Mouse (Mus musculus): ENCODE measurements at regions not wholly inside any gene's neighbourhood (a gene's known extent, or its start where the extent isn't known, plus 50 kb on each side); places are given as distances from the start of the nearest gene placed in this dataset.
"Not testable (repeated sequence)": the region's sequence is repeated elsewhere in the genome, so short reads cannot be mapped to it uniquely, and the experiment has no call there.

DNA sequence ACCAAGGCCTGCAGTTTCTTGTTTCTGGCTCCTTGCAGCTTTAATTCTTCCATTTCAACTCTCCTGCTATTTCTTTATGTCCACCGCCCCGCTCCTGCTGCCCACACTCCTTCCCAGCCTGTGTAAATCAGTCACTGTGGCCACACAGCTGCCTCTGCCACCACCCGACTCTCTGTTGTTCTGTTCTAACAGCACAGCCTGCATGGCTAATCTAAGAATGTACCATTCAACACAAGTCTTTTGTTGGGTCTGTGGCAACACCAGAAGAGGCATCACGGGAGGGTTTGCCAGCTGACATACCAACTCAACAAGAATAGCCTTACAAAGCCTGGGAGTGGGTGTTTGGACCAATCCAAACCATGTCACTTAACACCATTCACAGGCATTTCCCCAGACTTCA, 264.9 kb upstream of the Pum3 start:
- TF ChIP-seq CTCF (conservative IDR thresholded peaks at IDR 0.05) = no peak

DNA sequence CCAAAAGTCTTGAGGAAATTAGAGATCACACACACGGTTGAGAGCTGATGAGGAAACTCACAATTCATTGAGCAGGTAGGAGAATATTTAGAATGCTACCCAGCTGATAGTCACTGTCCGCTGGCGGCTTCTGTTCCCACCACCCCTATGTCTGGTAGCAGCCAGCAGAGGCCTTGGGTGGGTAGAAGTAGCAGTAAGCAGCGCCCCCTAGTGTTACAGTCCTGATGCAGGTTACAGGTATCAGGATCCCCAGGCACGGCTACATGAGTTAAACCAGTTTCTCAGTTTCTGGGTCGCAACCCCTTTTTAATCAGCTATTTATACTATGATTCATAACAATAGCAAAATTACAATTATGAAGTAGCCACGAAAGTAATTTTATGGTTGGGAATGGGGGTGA, 264.1 kb upstream of the Pum3 start:
- no peak for DNase-seq (ENCODE audit: low spot score in 2 of 2)
- Histone ChIP-seq H3K4me3 (no peak overlapping the region), H3K27ac (no peak overlapping the region)
- TF ChIP-seq CTCF (conservative IDR thresholded peaks at IDR 0.05) = peak; percentile 51

More for the DNA sequence above, 264.9 kb upstream of the Pum3 start:
- no peak for DNase-seq (ENCODE audit: low spot score in 2 of 2)
- no peak overlapping the region for H3K4me3 ChIP-seq
- H3K27ac ChIP-seq = no peak overlapping the region

DNA sequence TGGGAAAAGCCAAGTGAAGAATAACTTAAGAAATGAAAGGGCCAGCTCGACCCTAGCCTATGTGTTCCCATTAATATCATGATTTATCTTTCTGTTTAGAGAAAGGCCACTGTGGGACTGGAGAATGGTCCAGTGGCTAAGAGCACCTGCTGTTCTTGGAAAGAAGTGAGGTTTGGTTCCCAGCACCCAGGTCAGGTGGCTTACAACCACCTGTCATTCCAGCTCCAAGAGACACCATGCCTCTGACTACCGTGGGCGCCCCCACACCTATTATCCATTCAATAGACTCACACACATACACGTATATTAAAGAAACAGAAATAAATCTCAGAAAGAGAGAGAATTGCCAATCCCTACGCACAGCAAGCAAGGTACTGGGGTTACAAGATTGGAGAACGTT, 263.3 kb upstream of the Pum3 start:
- no peak for DNase-seq (ENCODE audit: low spot score in 2 of 2)
- Histone ChIP-seq H3K27ac (no peak overlapping the region), H3K4me3 (no peak overlapping the region)
- TF ChIP-seq CTCF (conservative IDR thresholded peaks at IDR 0.05) = no peak

GRCm38 (mm10) chr19:27683426-27683825, 253.8 kb upstream of the Pum3 start:
- TF ChIP-seq CTCF (conservative IDR thresholded peaks at IDR 0.05) = peak; percentile 65
- H3K4me3 ChIP-seq = no peak overlapping the region
- DNase-seq (ENCODE audit: low spot score in 2 of 2) = no peak
- H3K27ac ChIP-seq = no peak overlapping the region

GRCm38 (mm10) chr19:27679427-27679826, 249.8 kb upstream of the Pum3 start:
- H3K27ac ChIP-seq = no peak overlapping the region
- no peak overlapping the region for H3K4me3 ChIP-seq
- TF ChIP-seq CTCF (conservative IDR thresholded peaks at IDR 0.05) = no peak
- no peak for DNase-seq (ENCODE audit: low spot score in 2 of 2)

- no peak overlapping the region for H3K27ac ChIP-seq
- DNase-seq (ENCODE audit: low spot score in 2 of 2) = no peak
- TF ChIP-seq CTCF (conservative IDR thresholded peaks at IDR 0.05) = no peak
- H3K4me3 ChIP-seq = no peak overlapping the region
These were observed 243.1 kb upstream of the Pum3 start for GRCm38 (mm10) chr19:27672679-27673190.

DNA sequence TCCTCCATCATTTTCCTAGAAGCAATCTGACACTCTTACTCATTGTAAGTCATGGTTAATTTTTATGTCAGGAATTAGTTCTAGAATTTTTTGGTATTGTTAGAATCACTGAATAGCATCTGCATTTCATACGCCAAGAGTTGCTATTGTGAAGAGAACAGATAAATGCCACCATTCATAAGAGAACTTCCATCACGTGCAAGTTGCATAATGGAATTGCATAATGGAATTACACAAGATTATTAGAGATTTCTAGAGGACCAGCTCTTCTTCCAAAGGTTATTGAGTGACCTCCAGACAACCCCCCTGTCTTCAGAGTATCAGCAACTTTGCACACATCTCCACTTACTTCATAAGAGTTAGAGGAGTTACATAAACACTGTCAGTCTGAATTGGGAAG, 233.7 kb upstream of the Pum3 start:
- H3K27ac ChIP-seq = peak overlapping the region; percentile 15; the same call in 1 of the 2 replicates

GRCm38 (mm10) chr19:27641001-27641400, 211.4 kb upstream of the Pum3 start:
- no peak for TF ChIP-seq CTCF (conservative IDR thresholded peaks at IDR 0.05)
- no peak for DNase-seq (ENCODE audit: low spot score in 2 of 2)
- no peak overlapping the region for H3K4me3 ChIP-seq
- no peak overlapping the region for H3K27ac ChIP-seq

More for the DNA sequence above, 233.7 kb upstream of the Pum3 start:
- DNase-seq (ENCODE audit: low spot score in 2 of 2) = no peak
- no peak for TF ChIP-seq CTCF (conservative IDR thresholded peaks at IDR 0.05)
- H3K4me3 ChIP-seq = no peak overlapping the region

- no peak overlapping the region for H3K27ac ChIP-seq
- no peak for TF ChIP-seq CTCF (conservative IDR thresholded peaks at IDR 0.05)
- no peak for DNase-seq (ENCODE audit: low spot score in 2 of 2)
These were observed 203.5 kb upstream of the Pum3 start for GRCm38 (mm10) chr19:27633105-27633504.

DNA sequence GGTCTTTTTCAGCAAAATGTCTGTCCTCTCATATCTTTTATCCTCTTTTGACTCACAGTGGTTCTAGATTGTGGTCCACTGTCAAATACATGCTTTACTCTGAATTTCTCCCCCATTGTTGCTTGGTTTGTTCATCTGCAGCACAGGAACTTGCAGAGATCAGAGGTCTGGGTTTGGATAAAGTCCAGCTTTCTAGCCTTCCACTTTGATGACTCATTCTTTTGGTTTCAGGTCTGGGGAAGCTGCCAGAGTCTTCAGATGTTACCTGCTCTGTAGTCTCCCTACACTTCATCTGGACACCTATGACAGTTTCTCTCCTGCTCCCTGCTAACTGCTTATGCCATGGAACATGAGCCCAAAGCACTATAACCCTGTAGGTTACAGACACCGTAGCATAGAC, 198.0 kb upstream of the Pum3 start:
- no peak overlapping the region for H3K27ac ChIP-seq

More at GRCm38 (mm10) chr19:27633105-27633504, 203.5 kb upstream of the Pum3 start:
- no peak overlapping the region for H3K4me3 ChIP-seq

GRCm38 (mm10) chr19:27617522-27617921, 187.9 kb upstream of the Pum3 start:
- Histone ChIP-seq H3K4me3 (no peak overlapping the region), H3K27ac (no peak overlapping the region)
- DNase-seq (ENCODE audit: low spot score in 2 of 2) = no peak
- TF ChIP-seq CTCF (conservative IDR thresholded peaks at IDR 0.05) = no peak

More for the DNA sequence above, 198.0 kb upstream of the Pum3 start:
- no peak for DNase-seq (ENCODE audit: low spot score in 2 of 2)
- TF ChIP-seq CTCF (conservative IDR thresholded peaks at IDR 0.05) = no peak
- no peak overlapping the region for H3K4me3 ChIP-seq

DNA sequence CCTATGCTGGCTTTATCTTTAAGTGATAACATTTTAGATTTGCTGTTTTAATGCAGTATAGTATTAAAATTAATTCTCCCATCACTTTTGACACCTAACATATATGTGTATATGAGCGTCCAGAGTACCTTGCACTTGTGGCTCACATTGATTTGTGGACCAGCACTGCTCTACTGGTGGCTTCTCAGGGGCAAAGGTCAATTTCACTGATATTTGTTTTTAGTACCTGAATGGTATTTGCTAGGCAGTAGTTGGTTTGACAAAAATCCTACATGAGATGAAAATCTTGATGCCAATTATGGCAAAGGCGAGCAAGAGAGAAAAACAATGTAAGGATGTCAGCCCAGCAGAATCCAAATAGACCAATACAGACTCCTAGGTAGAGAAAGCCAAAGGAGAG, 177.3 kb upstream of the Pum3 start:
- H3K4me3 ChIP-seq = no peak overlapping the region
- no peak for TF ChIP-seq CTCF (conservative IDR thresholded peaks at IDR 0.05)
- no peak for DNase-seq (ENCODE audit: low spot score in 2 of 2)
- H3K27ac ChIP-seq = no peak overlapping the region

DNA sequence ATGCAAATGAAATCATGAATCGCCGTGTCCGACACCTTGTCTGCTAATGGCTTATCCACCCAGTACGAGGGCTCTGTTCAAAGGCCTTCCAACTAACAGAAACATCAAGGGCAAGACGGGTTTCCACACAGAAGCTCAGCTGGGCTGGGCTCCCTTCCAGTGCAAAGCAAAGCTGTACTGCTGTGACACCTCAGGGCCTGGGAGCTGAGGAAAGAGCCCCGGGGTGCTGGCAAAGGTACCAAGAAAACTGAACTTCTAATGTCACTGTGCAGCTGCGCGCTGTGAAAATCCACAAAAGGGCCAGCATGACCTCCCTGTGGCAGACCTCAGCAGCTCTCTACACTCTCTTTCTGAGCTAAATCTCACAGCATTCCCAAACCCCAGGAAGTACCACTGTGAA, 173.7 kb upstream of the Pum3 start:
- no peak overlapping the region for H3K4me3 ChIP-seq
- no peak for DNase-seq (ENCODE audit: low spot score in 2 of 2)
- H3K27ac ChIP-seq = no peak overlapping the region
- no peak for TF ChIP-seq CTCF (conservative IDR thresholded peaks at IDR 0.05)

- H3K4me3 ChIP-seq = no peak overlapping the region
- H3K27ac ChIP-seq = no peak overlapping the region
- no peak for DNase-seq (ENCODE audit: low spot score in 2 of 2)
- TF ChIP-seq CTCF (conservative IDR thresholded peaks at IDR 0.05) = no peak
These were observed 171.9 kb upstream of the Pum3 start for GRCm38 (mm10) chr19:27601551-27601950.

DNA sequence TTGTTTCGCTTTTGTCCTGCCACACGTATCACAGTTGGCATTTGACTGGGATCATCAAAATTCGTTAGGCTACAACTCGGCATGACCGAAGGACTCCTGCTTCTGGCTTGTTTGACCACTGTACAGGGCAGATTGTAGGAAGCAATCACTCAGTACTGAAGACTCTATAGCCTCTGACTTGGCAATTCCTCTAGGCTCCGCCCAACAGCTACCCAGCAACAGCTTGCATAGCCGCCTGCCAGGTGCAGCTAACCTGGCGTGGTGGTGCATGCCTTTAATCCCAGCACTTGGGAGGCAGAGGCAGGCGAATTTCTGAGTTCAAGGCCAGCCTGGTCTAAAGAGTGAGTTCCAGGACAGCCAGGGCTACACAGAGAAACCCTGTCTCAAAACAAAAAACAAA, 170.8 kb upstream of the Pum3 start:
- H3K4me3 ChIP-seq; DNase-seq (ENCODE audit: low spot score in 2 of 2): not testable (repeated sequence)
- H3K27ac ChIP-seq = peak overlapping the region; percentile 41; the same call in 1 of the 2 replicates
